Mouse (Mus musculus) adrenal gland, postnatal 10 days (tissue): ENCODE measurements around the gene Fgd6. TPM values are rescaled to one million over a fixed set of nuclear protein-coding genes. Genes with fewer than 3 reads are reported as not detected.

Source experiments
- DNase-seq: peaks from one replicate; pipeline ENCODE4 v3.0.0; 2021; ENCODE audit warnings: mixed read lengths
- long read RNA-seq, 2 experiments: library from polyadenylated mRNA; stranded (forward); transcript quantifications; one replicate each; pipeline ENCODE4 v2.0.0; 2021
- total RNA-seq, 2 experiments: library from RNA; stranded (reverse); gene quantifications; 2 replicates each; pipeline ENCODE4 v1.2.3; 2021

The Fgd6 gene
- total RNA-seq, result 1 to 10 TPM; 6.0 to 8.1 TPM
- long read RNA-seq, experiment 1, full-length matches to known transcripts, result 2 of 4 reads
- long read RNA-seq, experiment 1, partial matches to known transcripts, result 0 of 4 reads
- long read RNA-seq, experiment 1, other reads (novel, unspliced or antisense), result 2 of 4 reads
- long read RNA-seq, experiment 2, full-length matches to known transcripts, result 1 of 3 reads
- long read RNA-seq, experiment 2, partial matches to known transcripts, result 1 of 3 reads
- long read RNA-seq, experiment 2, other reads (novel, unspliced or antisense), result 1 of 3 reads

- peak; percentile 98 for DNase-seq
Observed at GRCm38 (mm10) chr10:94035658-94036374, at the start of gene Fgd6, which contains the start of gene Vezt. TSS of gene Fgd6 (plus strand) at chr10:94036001. TSS of gene Vezt (minus strand) at chr10:94035817.

GRCm38 (mm10) chr10:93994136-93994535, 41.7 kb upstream of the Fgd6 start:
- no peak for DNase-seq

- DNase-seq, result no peak
Observed at GRCm38 (mm10) chr10:93995100-93995499, 40.7 kb upstream of the Fgd6 start.

GRCm38 (mm10) chr10:93999357-93999756, 36.4 kb upstream of the Fgd6 start:
- DNase-seq, result no peak

- DNase-seq, result peak; percentile 14
Observed at GRCm38 (mm10) chr10:94000223-94000622, 35.6 kb upstream of the Fgd6 start.

GRCm38 (mm10) chr10:94008356-94008755, 27.4 kb upstream of the Fgd6 start:
- DNase-seq, result no peak

GRCm38 (mm10) chr10:94009991-94010679, 25.7 kb upstream of the Fgd6 start:
- DNase-seq, result no peak

GRCm38 (mm10) chr10:94011024-94011423, 24.8 kb upstream of the Fgd6 start:
- no peak for DNase-seq

- peak; percentile 66 for DNase-seq
Observed at GRCm38 (mm10) chr10:94013196-94013595, 22.6 kb upstream of the Fgd6 start.

- no peak for DNase-seq
Observed at GRCm38 (mm10) chr10:94014200-94014599, 21.6 kb upstream of the Fgd6 start.

GRCm38 (mm10) chr10:94017455-94017854, 18.3 kb upstream of the Fgd6 start:
- DNase-seq, result no peak

- DNase-seq, result no peak
Observed at GRCm38 (mm10) chr10:94020587-94020986, 15.2 kb upstream of the Fgd6 start.

- DNase-seq, result no peak
Observed at GRCm38 (mm10) chr10:94021059-94021458, 14.7 kb upstream of the Fgd6 start.

GRCm38 (mm10) chr10:94025079-94025478, 10.7 kb upstream of the Fgd6 start:
- DNase-seq, result no peak

GRCm38 (mm10) chr10:94028493-94028892, 7.3 kb upstream of the Fgd6 start:
- DNase-seq, result no peak

GRCm38 (mm10) chr10:94031164-94031563, 4.6 kb upstream of the Fgd6 start:
- DNase-seq, result no peak

- DNase-seq, result peak; percentile 78
Observed at GRCm38 (mm10) chr10:94034876-94035657, 734 bp upstream of the Fgd6 start.

- DNase-seq, result no peak
Observed at GRCm38 (mm10) chr10:94036375-94036758, 566 bp downstream of the Fgd6 start.

- no peak for DNase-seq
Observed at GRCm38 (mm10) chr10:94037196-94037595, 1.4 kb downstream of the Fgd6 start.

- no peak for DNase-seq
Observed at GRCm38 (mm10) chr10:94037596-94037995, 1.8 kb downstream of the Fgd6 start.

- DNase-seq, result no peak
Observed at GRCm38 (mm10) chr10:94038366-94039260, 2.8 kb downstream of the Fgd6 start.
